Mouse (Mus musculus) midbrain, embryonic 15.5 days (tissue): ENCODE measurements at regions not wholly inside any gene's neighbourhood (a gene's known extent, or its start where the extent isn't known, plus 50 kb on each side); places are given as distances from the start of the nearest gene placed in this dataset.

Source experiments
- ATAC-seq: fragments of 200-750 bp; cut with Nextera tagmentation; replicated peaks from 2 replicates; pipeline ENCODE4 v1.8.0; 2017; ENCODE audit warnings: moderate TSS enrichment
- H3K27ac ChIP-seq: fragments of 300-500 bp; sonication (generic); 2 replicates; pipeline ENCODE4 v1.5.1; 2015; ENCODE audit warnings: mild to moderate bottlenecking, inconsistent platforms
- H3K27me3 ChIP-seq: fragments of 300-500 bp; sonication (generic); replicated peaks from 2 replicates; pipeline ENCODE4 v1.6.1; 2015; ENCODE audit warnings: inconsistent platforms
- H3K36me3 ChIP-seq: fragments of 300-500 bp; sonication (generic); replicated peaks from 2 replicates; pipeline ENCODE4 v1.6.1; 2015; ENCODE audit warnings: inconsistent platforms
- H3K4me1 ChIP-seq: fragments of 300-500 bp; sonication (generic); 2 replicates; pipeline ENCODE4 v1.6.1; 2015; ENCODE audit warnings: inconsistent platforms
- H3K4me2 ChIP-seq: fragments of 300-500 bp; sonication (generic); 2 replicates; pipeline ENCODE4 v1.6.1; 2015; ENCODE audit warnings: inconsistent platforms, mild to moderate bottlenecking, moderate library complexity
- H3K4me3 ChIP-seq: fragments of 300-500 bp; sonication (generic); 2 replicates; pipeline ENCODE4 v1.5.1; 2015; ENCODE audit warnings: mild to moderate bottlenecking, inconsistent platforms
- H3K9ac ChIP-seq: fragments of 300-500 bp; sonication (generic); 2 replicates; pipeline ENCODE4 v1.6.1; 2015; ENCODE audit warnings: mild to moderate bottlenecking, inconsistent platforms
- H3K9me3 ChIP-seq: fragments of 300-500 bp; sonication (generic); 2 replicates; pipeline ENCODE4 v1.6.1; 2016; ENCODE audit warnings: inconsistent platforms
- WGBS: fragments of 180-500 bp; shearing (Covaris S2); methylation state at CpG from one replicate; pipeline ENCODE4 v1.1.7; 2015; ENCODE audit warnings: mixed read lengths; 5-methylcytosine and 5-hydroxymethylcytosine counted together

- no peaks in the 10 kb centered on the region for H3K9me3 ChIP-seq
- H3K27ac ChIP-seq: no peak overlapping the region
- no peak overlapping the region for H3K9ac ChIP-seq
- WGBS: 88% methylated on average over 3 of the region's 3 CpGs
- H3K27me3 ChIP-seq: no peaks in the 10 kb centered on the region
- no peak for ATAC-seq
- no peak overlapping the region for H3K4me3 ChIP-seq
- no peaks in the 10 kb centered on the region for H3K4me1 ChIP-seq
- H3K36me3 ChIP-seq: no peaks in the 10 kb centered on the region
- H3K4me2 ChIP-seq: no peak overlapping the region
These were observed 54.3 kb upstream of the Spry2 start for GRCm38 (mm10) chr14:105950924-105951323.

GRCm38 (mm10) chr14:105955082-105955481 lies 58.5 kb upstream of the Spry2 start:
- Histone ChIP-seq H3K27me3 (no peaks in the 10 kb centered on the region), H3K27ac (no peak overlapping the region), H3K4me2 (no peak overlapping the region), H3K4me1 (no peaks in the 10 kb centered on the region), H3K4me3 (no peak overlapping the region), H3K9me3 (no peaks in the 10 kb centered on the region), H3K9ac (no peak overlapping the region), H3K36me3 (no peaks in the 10 kb centered on the region)
- ATAC-seq: no peak
- 94% methylated on average over 11 of the region's 11 CpGs for WGBS

GRCm38 (mm10) chr14:105956796-105957195 lies 60.2 kb upstream of the Spry2 start:
- Histone ChIP-seq H3K4me2 (no peak overlapping the region), H3K36me3 (no peaks in the 10 kb centered on the region), H3K4me1 (no peaks in the 10 kb centered on the region), H3K27me3 (no peaks in the 10 kb centered on the region), H3K9me3 (no peaks in the 10 kb centered on the region), H3K27ac (no peak overlapping the region), H3K4me3 (no peak overlapping the region), H3K9ac (no peak overlapping the region)
- 85% methylated on average over 4 of the region's 4 CpGs for WGBS
- no peak for ATAC-seq

GRCm38 (mm10) chr14:105958005-105958404 lies 61.4 kb upstream of the Spry2 start:
- no peak for ATAC-seq
- no peak overlapping the region for H3K4me2 ChIP-seq
- H3K36me3 ChIP-seq: no peaks in the 10 kb centered on the region
- no peak overlapping the region for H3K4me3 ChIP-seq
- WGBS: 92% methylated on average over 7 of the region's 7 CpGs
- no peaks in the 10 kb centered on the region for H3K9me3 ChIP-seq
- H3K4me1 ChIP-seq: no peaks in the 10 kb centered on the region
- H3K27ac ChIP-seq: no peak overlapping the region
- no peak overlapping the region for H3K9ac ChIP-seq
- H3K27me3 ChIP-seq: no peaks in the 10 kb centered on the region

- Histone ChIP-seq H3K9ac (no peak overlapping the region), H3K4me2 (no peak overlapping the region), H3K36me3 (no peaks in the 10 kb centered on the region), H3K4me3 (no peak overlapping the region), H3K4me1 (no peaks in the 10 kb centered on the region), H3K9me3 (no peaks in the 10 kb centered on the region), H3K27ac (no peak overlapping the region), H3K27me3 (no peaks in the 10 kb centered on the region)
- no peak for ATAC-seq
- 63% methylated on average over 15 of the region's 15 CpGs for WGBS
These were observed 83.1 kb upstream of the Spry2 start for GRCm38 (mm10) chr14:105979544-105980323.

GRCm38 (mm10) chr14:105980324-105980680 lies 83.7 kb upstream of the Spry2 start:
- no peak overlapping the region for H3K9ac ChIP-seq
- 44% methylated on average over 5 of the region's 5 CpGs for WGBS
- no peak overlapping the region for H3K4me3 ChIP-seq
- H3K9me3 ChIP-seq: no peaks in the 10 kb centered on the region
- H3K36me3 ChIP-seq: no peaks in the 10 kb centered on the region
- no peak overlapping the region for H3K4me2 ChIP-seq
- no peak overlapping the region for H3K27ac ChIP-seq
- no peak for ATAC-seq
- no peaks in the 10 kb centered on the region for H3K4me1 ChIP-seq
- H3K27me3 ChIP-seq: no peaks in the 10 kb centered on the region

- WGBS: 93% methylated on average over 4 of the region's 4 CpGs
- Histone ChIP-seq H3K4me2 (no peak overlapping the region), H3K9ac (no peak overlapping the region), H3K27ac (no peak overlapping the region), H3K27me3 (no peaks in the 10 kb centered on the region), H3K4me1 (no peaks in the 10 kb centered on the region), H3K4me3 (no peak overlapping the region), H3K9me3 (no peaks in the 10 kb centered on the region), H3K36me3 (no peaks in the 10 kb centered on the region)
- no peak for ATAC-seq
These were observed 90.8 kb upstream of the Spry2 start for GRCm38 (mm10) chr14:105987341-105987882.

GRCm38 (mm10) chr14:105988738-105989137 lies 92.1 kb upstream of the Spry2 start:
- H3K4me3 ChIP-seq: no peak overlapping the region
- no peaks in the 10 kb centered on the region for H3K4me1 ChIP-seq
- no peak overlapping the region for H3K27ac ChIP-seq
- H3K36me3 ChIP-seq: no peaks in the 10 kb centered on the region
- no peaks in the 10 kb centered on the region for H3K27me3 ChIP-seq
- ATAC-seq: no peak
- H3K9ac ChIP-seq: no peak overlapping the region
- H3K9me3 ChIP-seq: no peaks in the 10 kb centered on the region
- no peak overlapping the region for H3K4me2 ChIP-seq

- Histone ChIP-seq H3K27me3 (no peaks in the 10 kb centered on the region), H3K4me1 (no peaks in the 10 kb centered on the region), H3K9me3 (no peaks in the 10 kb centered on the region), H3K4me2 (no peak overlapping the region), H3K9ac (no peak overlapping the region), H3K27ac (no peak overlapping the region), H3K4me3 (no peak overlapping the region), H3K36me3 (no peaks in the 10 kb centered on the region)
- no peak for ATAC-seq
- WGBS: 86% methylated on average over 3 of the region's 3 CpGs
These were observed 96.5 kb upstream of the Spry2 start for GRCm38 (mm10) chr14:105993124-105993523.

- ATAC-seq: no peak
- Histone ChIP-seq H3K9me3 (no peaks in the 10 kb centered on the region), H3K9ac (no peak overlapping the region), H3K4me1 (no peaks in the 10 kb centered on the region), H3K4me2 (no peak overlapping the region), H3K4me3 (no peak overlapping the region), H3K27me3 (no peaks in the 10 kb centered on the region), H3K36me3 (no peaks in the 10 kb centered on the region), H3K27ac (no peak overlapping the region)
- 89% methylated on average over 6 of the region's 6 CpGs for WGBS
These were observed 103.2 kb upstream of the Spry2 start for GRCm38 (mm10) chr14:105999801-106000200.

GRCm38 (mm10) chr14:106007769-106008168 lies 98.2 kb upstream of the Trim52 start:
- Histone ChIP-seq H3K4me2 (no peak overlapping the region), H3K36me3 (no peaks in the 10 kb centered on the region), H3K27ac (no peak overlapping the region), H3K27me3 (no peaks in the 10 kb centered on the region), H3K9ac (no peak overlapping the region), H3K4me3 (no peak overlapping the region), H3K4me1 (no peaks in the 10 kb centered on the region), H3K9me3 (no peaks in the 10 kb centered on the region)
- ATAC-seq: no peak
- WGBS: 96% methylated on average over 2 of the region's 2 CpGs

- no peak for ATAC-seq
- H3K4me2 ChIP-seq: no peak overlapping the region
- no peaks in the 10 kb centered on the region for H3K36me3 ChIP-seq
- H3K4me3 ChIP-seq: no peak overlapping the region
- H3K9ac ChIP-seq: no peak overlapping the region
- no peaks in the 10 kb centered on the region for H3K9me3 ChIP-seq
- 78% methylated on average over 3 of the region's 3 CpGs for WGBS
- no peaks in the 10 kb centered on the region for H3K4me1 ChIP-seq
- no peaks in the 10 kb centered on the region for H3K27me3 ChIP-seq
- H3K27ac ChIP-seq: no peak overlapping the region
These were observed 97.0 kb upstream of the Trim52 start for GRCm38 (mm10) chr14:106008951-106009350.

GRCm38 (mm10) chr14:106010961-106011360 lies 95.0 kb upstream of the Trim52 start:
- ATAC-seq: no peak
- H3K9me3 ChIP-seq: no peaks in the 10 kb centered on the region
- H3K4me1 ChIP-seq: no peaks in the 10 kb centered on the region
- H3K36me3 ChIP-seq: no peaks in the 10 kb centered on the region
- H3K4me3 ChIP-seq: no peak overlapping the region
- no peak overlapping the region for H3K9ac ChIP-seq
- no peak overlapping the region for H3K27ac ChIP-seq
- no peak overlapping the region for H3K4me2 ChIP-seq
- 92% methylated on average over 6 of the region's 6 CpGs for WGBS
- H3K27me3 ChIP-seq: no peaks in the 10 kb centered on the region
